Mouse (Mus musculus): ENCODE data around the gene 2300009A05Rik.

The 2300009A05Rik gene

DNA sequence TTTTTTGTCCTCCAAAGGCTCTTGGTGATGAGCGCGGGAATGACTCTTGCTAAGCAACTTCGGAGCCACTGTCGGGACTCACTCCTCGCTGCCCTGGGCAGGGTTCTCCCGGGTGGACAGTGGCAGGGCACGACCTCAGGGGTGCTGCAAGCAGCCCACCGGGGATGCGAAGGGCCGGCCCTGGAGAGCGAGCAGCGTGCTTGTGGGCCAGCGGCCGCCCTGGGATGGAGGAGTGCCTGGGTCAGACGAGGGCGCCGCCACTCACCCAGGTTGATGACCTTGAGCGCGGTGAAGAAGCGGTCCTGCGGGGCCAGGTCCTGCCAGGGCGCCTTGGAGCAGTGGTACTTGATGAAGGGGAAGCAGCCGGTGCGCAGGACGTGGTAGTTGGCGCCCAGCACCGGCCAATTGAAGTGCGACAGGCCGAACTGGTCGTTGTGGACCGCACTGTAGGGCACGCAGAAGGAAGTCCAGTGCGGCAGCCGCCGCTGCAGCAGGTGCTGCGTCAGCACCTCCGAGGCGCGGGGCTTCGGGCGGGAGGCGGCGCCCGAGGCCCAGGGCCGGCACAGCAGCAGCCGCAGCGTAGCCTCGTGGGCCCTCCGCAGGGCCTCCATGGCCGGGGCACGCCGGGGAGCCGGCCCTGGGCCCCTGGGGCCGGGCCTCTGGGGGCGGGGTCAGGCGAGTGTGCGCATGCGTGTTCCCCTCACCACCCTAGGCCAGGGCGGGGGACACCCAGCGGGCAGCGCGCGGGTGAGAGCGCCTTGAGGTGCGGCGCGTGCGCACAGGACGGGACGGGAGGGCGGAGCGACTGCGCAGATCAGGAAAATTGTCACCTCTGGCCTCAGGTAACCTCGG lies at the start of gene 2300009A05Rik:
Gene 2300009A05Rik, minus strand, starts transcription at position 636 of the 852 bp plus-strand sequence.
- DNase-seq (ENCODE audit: low spot score): peak; percentile 96

DNA sequence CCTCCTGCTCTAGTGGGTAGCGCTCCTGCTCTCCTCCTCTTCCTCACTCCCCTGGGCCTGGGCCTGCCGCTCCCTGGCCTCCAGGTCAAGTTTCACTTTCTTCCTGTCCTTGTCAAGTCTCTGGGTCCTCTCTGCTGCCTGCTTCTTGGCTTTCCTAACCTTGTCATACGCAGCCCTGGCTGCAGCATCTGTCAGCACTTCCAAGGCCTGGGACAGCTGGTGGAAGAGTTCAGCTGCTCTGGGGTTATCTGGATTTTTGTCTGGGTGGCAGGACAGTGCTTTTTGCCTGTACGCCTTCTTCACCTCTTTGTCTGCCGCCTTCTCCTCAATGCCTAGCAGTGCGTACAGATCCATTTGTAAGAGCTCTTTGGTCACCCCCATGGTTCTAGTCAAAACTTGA lies 44.6 kb upstream of the 2300009A05Rik start:
- DNase-seq (ENCODE audit: low spot score): no peak

GRCm38 (mm10) chr9:63430652-63431051 lies 31.6 kb upstream of the 2300009A05Rik start:
- DNase-seq (ENCODE audit: low spot score): no peak

- DNase-seq (ENCODE audit: low spot score): no peak
Observed at GRCm38 (mm10) chr9:63421096-63421736, 22.2 kb upstream of the 2300009A05Rik start.

- no peak for DNase-seq (ENCODE audit: low spot score)
Observed at GRCm38 (mm10) chr9:63420396-63420795, 21.4 kb upstream of the 2300009A05Rik start.

DNA sequence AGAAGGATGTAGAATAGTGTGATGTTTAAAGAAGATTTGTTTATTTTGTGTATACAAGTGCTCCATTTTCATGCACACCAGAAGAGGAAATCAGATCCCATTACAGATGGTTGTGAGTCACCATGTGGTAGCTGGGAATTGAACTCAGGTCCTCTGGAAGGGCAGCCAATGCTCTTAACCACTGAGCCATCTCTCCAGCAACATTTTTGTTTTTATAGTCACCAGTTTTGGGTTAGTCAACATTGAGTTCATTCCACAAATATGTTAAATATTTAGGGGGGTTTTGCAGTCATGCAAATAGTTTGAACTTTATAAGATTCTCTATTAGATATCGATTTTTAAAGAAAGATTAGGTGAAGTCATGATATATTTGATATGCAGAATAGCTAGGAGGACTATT lies 1.1 kb upstream of the 2300009A05Rik start:
- no peak for DNase-seq (ENCODE audit: low spot score)

DNA sequence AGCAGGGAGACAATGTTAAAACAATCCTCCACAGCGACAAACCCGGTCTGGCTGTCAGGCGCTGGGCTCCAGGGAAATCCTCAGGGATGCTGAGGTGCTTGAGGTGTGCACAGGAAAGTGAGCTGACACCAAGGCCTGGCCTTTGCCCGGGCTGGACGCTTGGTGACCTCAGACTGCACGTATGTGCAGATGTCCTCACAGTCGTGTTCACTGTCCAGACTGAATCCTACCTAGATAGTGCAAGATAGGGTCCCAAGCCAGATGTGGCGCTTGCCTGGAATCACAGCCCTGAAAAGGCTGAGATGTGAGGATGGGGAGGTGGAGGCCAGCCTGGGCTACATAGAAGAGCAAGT lies 393 bp upstream of the 2300009A05Rik start:
- DNase-seq (ENCODE audit: low spot score): no peak

DNA sequence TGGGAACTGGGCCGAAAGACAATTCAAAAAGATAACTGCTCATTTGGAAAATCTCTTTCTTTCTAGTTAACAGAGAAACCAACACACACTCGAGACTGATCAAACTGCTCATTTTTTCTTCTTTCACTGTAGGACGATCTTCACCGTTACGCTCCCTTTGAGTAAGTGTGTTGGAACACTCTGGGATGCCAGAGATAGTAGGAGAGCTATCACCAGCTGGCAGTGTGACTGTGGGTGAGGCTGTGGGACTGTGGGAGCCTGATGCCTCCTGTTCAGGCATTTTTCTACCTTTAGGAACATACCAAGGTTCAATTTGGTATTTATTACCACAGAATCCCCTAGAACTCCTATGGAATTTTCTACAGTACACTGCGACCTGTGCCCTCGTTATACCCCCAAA lies 3.4 kb downstream of the 2300009A05Rik start:
- DNase-seq (ENCODE audit: low spot score): no peak

- no peak for DNase-seq (ENCODE audit: low spot score)
Observed at GRCm38 (mm10) chr9:63391307-63391706, 7.7 kb downstream of the 2300009A05Rik start.

DNA sequence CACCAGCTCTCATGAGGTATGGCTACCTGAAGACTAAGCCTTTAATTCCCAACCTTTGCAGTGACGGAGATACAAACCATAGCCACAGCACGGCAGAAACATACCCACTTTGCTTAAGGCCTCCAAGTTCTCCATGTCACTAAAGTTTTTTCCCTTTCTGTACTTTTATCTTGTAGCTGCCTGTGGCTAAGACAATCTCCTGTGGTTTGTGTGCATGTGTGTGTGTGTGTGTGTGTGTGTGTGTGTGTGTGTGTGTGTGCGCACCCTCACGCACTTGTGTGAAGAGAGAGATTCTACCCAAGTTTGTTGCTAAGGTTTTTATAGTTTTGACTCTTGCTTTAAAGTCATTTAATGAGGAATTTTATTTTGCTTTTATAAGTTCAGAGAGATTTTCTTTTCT lies 16.3 kb downstream of the 2300009A05Rik start:
- DNase-seq (ENCODE audit: low spot score): no peak

GRCm38 (mm10) chr9:63380326-63380725 lies 18.7 kb downstream of the 2300009A05Rik start:
- DNase-seq (ENCODE audit: low spot score): no peak

GRCm38 (mm10) chr9:63378174-63378573 lies 20.9 kb downstream of the 2300009A05Rik start:
- no peak for DNase-seq (ENCODE audit: low spot score)

DNA sequence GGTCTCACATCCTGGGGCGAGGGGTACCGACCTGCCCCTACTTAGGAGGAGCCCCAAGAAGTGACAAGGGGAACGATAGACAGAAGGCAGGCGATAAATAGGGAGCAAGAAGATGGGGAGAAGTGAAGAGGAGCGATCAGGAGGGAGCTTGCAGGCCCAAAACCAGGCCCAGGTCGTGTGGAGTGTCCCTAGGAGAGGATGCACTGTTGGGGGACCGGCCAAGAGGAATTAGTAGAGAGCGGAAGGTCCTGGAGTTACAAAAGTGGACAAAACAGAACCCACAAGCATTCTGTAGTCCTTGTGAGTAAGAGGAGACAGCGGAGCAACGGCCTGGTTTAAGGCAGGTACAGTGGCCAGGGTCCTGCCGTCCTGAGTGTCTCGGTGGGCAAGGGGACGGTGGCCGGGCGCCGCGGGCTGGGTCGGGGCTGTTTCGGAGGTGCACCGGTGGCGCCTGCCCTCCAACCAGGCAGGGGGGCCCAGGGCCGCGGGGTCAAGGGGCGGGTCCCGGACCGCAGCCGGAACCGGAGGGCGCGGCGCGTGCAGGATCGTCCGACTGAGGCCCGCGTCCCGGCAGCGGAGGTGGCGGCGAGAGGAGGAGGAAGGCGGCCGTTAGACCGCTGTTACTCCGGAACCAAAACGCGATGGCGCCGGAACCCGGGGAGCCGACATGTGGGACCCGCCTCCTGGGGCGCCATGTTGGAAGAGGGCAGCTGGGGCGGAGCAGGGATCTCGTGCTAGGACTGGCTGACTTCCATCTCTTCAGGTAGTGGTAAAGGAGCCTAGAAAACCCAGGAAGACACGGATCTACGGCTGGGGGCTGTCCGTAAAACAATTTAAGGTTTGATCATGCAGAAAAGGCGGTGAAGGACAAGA lies 21.5 kb downstream of the 2300009A05Rik start, which contains the start of gene Map2k5:
Gene Map2k5, minus strand, starts transcription at position 633 of the 873 bp plus-strand sequence.
- peak; percentile 92 for DNase-seq (ENCODE audit: low spot score)

GRCm38 (mm10) chr9:63373315-63373714 lies 25.7 kb downstream of the 2300009A05Rik start:
- DNase-seq (ENCODE audit: low spot score): no peak

DNA sequence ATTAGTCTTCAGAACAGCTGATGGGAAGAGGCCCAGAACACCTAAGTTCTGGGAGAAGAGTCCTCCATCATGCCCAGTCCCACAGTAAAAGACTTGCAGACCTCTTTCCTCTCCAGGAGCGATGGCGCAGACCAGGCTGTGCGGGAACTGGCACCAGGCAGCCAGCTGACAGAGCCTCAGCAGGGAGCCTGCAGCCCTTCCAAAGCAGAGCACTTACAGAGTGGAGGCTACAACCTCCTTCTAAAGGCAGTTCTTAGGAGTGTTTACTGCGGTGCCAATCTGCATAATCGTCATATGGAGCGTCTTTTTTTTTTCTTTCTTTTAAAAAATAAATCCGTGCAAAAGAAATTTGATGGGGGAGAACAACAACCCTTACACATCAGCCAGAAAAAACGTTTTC lies 26.5 kb downstream of the 2300009A05Rik start:
- no peak for DNase-seq (ENCODE audit: low spot score)

DNA sequence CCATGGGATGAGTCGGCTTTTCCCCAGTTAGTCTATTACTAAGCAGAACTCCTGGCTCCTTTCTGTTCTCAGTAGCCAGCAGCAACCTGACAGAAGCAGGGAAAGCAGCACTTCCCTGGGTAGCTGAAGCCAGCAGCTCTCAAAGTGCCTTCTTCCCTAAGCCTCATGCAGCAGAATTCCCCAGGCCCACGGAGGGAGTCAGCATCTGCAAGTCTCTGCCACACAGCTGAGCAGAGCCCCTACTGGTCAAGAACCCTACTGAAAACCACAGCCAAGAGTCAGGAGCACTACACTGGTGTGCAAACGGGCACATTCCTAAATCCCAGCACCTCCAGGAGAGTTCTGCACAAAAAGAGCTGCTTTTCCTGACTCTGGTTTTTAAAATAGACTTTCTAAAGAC lies 38.6 kb downstream of the 2300009A05Rik start:
- DNase-seq (ENCODE audit: low spot score): no peak

- no peak for DNase-seq (ENCODE audit: low spot score)
Observed at GRCm38 (mm10) chr9:63359016-63359415, 40.0 kb downstream of the 2300009A05Rik start.

DNA sequence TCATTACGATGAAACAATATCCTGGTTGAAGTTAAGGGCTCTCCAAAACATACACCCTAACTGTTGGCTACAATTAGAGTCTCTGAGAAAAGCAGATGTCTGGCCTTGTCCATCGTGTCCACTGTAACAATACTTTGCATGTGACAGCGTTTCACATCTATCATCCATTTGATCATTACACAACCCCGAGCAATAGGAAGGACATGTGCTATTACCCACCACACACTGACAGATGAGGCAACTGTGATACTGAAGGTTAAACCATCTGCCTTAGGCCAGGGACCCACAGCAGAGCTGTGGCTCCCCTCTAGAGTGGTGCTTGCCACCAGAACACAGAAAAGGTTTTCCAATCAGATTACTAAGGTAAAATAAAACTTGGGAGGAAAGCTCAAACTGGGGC lies 42.3 kb downstream of the 2300009A05Rik start:
- DNase-seq (ENCODE audit: low spot score): no peak

GRCm38 (mm10) chr9:63356278-63356677 lies 42.8 kb downstream of the 2300009A05Rik start:
- DNase-seq (ENCODE audit: low spot score): no peak

DNA sequence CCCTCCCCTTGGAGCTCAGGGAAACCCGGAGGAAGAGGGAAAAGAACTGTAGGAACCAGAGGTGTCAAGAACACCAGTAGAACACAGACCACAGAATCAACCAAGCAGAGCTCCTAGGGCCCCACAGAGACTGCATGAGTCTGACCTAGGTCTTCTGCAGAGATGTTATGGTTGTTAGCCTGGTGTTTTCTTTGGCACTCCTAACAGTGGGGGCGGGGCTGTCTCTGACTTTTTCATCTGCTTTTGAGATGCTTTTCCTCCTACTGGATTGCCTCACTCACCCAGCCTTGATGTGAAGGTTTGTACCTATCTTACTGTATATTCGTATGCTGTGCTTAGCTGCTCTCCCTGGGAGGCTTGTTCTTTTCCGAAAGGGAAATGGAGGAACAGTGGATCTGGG lies 44.9 kb downstream of the 2300009A05Rik start:
- DNase-seq (ENCODE audit: low spot score): no peak

- no peak for DNase-seq (ENCODE audit: low spot score)
Observed at GRCm38 (mm10) chr9:63350030-63350429, 49.0 kb downstream of the 2300009A05Rik start.

- DNase-seq (ENCODE audit: low spot score): no peak
Observed at GRCm38 (mm10) chr9:63349241-63349640, 49.8 kb downstream of the 2300009A05Rik start.
